Mouse (Mus musculus) T-helper 17 cell (primary cell): ENCODE measurements around the gene Slc47a2.

ENCODE experiments used
- in situ Hi-C, 2 experiments: fragments of 300-600 bp; cut with MboI, MseI; formaldehyde crosslinking; loops; 1 replicate in 1 of 2; 2 replicates in 1 of 2; pipeline ENCODE4 v1.15.1; 2025; ENCODE audit warnings: high pct_unique_total_duplicates in 2 of 2

Gene Slc47a2

DNA sequence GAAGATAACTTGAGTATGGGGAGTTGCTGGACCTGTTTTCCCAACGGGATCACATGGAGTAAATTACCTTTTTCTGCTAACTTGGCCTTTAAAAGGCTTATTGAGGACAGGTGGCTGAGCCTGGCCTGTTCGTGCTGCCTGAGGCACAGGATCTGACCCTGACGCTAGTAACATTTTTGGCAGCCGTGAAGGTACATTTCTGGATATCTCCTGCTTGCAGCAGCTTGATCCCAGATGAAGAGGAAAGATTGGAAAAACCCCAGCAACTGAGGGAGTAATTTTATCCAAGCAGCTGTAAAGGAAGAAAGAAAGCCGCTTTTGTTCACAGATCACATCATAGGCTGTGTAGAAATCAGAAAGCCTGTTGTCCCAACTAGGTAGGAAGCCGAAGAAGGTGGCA is 58.3 kb downstream of the Slc47a2 start:
- in situ Hi-C loops = loop anchor here in 1 of 2 experiments (5.0 kb wide), 2 partner anchors 37 to 93 kb away; partner anchors contain the start of gene Slc47a1

DNA sequence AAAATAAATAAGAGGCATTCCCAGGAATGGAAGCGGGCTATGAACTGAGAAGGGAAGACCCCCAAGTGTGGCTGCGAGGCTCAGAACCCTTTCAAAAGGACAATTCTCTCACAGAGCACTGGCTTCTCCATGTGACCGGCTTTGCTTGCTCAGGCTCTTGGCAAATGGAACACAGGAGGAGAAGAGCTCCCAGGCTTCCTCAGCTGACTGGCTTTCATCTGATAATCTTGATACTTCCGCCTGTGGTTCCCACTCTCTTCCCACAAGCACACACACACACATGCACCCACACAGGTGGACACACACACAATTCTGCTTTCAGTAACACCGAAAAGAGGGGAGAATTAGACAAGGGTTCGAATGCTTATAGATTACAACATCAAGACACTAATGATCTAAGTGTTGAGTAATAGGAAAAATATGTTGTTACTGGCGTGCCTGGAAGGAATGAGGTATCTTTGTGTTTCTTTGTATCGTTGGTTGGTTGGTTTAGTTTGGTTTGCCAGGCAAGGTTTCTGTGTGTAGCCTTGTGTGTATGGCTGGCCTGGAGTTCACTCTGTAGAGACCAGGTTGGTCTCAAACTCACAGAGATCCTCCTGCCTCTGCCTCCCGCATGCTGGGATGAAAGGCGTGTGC is 59.1 kb downstream of the Slc47a2 start:
- in situ Hi-C loops = loop anchor here in 1 of 2 experiments (5.0 kb wide), 2 partner anchors 36 to 94 kb away; partner anchors contain the start of gene Slc47a1

DNA sequence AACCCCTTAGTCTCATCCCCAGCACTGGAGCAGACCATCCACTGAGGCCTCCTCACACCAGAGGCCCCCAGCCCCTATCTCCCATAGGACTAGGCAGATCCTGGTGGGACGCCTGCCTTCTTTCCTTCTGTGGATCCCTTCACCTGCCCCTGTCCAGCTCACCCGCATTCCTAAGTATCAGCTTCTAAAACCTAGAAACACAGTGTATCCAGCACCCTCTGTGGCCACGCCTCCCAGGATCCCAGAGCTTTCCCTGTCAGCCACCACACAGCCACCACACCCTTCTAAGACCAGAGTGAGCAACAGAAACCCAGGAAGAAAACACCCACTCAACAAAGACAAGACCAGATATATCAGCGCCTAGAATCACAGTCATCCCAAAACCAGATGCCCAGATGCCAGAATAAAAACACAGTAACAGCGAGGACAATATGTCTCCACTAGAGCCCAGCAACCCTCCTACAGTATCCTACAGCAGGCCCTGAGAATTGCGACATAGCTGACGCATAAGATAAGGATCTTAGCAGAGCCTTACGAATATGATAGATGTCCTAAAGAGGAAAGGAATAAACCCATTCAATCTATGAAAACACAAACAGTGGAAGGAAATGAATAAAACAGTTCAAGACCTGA is 64.1 kb downstream of the Slc47a2 start:
- in situ Hi-C loops = no loop called here

DNA sequence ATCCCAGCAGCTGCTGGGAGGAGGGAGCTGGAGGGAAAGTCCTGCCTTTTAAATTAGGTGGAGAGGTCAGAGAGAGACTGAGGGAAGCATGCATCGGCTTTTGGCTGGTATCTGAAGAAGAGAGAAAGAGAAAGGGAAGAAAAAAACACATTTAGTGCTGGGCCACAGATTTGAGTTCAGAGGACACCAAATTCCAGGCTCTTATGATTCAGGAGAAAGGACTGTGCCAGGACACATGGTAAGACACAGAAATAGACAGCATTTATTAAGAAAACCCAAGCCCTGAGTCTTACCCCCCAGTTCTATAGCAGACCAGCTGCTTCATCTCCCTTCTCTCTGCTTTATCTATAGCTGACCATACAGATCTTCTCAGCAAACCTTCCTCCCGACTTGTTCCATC is 64.7 kb downstream of the Slc47a2 start:
- in situ Hi-C loops = no loop called here

DNA sequence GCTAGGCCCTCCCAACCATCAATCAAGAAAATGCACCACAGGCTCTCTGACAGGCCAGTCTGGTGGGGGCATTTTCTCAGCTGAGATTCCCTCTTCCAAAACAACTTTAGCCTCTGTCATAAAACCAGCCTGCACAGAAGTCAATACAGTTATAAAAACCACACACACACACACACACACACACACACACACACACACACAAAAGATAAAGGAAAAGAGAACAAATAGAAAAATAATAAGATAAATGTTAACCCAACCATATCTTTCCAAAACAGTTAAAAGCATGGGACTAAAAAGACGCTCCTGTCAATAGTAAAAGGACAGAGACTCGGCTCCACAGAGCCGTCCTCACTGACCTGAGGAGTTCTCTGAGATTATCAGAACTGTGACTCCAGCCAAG is 66.2 kb downstream of the Slc47a2 start:
- in situ Hi-C loops = no loop called here

DNA sequence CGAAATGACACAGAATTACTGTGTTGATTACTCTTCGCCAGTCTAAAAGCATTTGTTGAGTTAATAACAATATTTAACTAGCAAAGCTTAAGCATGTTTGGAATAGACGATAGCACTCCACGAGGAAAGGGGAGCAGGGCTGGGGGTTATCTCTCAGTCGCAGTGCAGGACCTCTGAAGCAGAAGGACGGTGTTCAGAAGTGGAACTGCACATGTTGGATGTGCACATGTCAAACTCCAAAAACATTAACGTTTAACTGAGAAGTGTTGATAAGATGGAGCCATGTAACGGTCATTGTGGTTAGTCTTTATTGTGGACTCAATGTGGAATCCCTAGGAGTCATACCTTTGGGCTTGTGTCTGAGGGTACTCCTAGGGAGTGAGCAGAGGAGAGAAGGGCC is 67.6 kb downstream of the Slc47a2 start:
- in situ Hi-C loops = no loop called here

DNA sequence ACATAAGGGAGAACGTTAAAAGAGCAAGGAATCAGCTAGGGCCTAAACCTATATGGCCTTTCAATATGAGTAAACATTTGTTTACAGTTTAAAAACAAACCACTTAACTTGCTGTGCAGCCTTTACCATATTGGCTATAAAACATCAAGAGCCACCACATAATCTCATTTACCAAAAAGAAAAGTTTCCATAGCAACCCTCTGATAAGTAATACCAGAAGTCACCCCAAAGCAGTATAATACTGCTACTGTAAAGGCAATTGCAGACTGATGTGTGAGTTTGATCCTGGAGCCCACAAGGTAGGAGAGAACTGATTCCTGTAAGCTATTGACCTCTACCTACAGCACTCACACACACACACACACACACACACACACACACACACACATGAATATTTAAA is 68.2 kb downstream of the Slc47a2 start:
- in situ Hi-C loops = no loop called here

DNA sequence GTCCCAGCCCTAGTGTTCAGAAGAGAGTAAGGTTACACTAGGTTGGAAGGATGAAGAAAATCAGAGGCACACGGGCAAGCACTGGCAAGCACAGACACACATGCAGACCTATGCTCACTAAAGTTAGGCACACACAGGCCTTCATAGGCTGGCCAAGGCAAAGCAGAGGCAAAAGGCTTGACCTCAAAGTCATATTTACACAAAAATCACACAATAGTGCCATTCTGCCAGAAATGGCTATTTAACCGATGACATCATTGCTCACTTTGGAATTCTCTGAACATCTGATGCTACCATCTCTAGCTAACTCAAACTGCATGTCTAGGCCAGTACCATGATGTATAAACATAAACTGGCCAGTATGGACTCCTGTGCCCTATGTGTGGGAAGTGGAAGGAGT is 68.7 kb downstream of the Slc47a2 start:
- in situ Hi-C loops = no loop called here

DNA sequence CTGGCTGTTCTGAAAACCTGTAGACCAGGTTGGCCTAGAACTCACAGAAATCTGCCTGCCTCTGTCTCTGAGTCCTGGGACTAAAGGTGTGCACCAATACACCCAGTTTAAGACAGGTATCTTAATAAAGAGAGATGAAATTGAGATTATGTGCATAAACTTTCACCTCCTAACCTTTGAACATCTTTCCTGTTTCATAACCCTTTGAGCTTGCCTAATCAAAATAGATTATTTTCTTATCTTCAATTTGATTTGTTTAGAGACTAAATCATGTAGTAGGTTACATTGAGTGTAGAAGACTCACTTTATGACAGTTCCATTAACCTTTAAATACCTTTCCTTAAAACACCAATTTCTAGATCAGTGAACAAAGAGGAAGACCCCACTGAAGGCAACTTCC is 71.0 kb downstream of the Slc47a2 start:
- in situ Hi-C loops = no loop called here

DNA sequence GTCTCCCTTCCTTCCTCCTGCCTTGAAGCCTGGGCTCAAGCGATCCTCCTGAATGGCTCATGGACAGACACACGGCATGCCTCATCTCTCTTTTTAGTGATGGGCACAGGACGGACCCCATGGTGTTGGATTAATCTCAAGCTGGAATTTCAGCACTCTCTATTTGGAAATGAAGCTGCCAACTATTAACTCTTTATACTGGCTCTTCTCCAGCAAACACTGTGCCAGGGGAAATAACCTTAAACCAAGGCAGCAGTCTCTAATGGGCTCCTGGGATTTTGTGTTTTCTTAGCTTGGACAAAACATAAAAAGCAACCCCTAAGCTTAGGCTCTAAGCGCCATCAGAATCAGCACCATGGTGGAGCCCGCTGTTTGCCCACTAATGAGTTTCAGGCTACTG is 72.3 kb downstream of the Slc47a2 start:
- in situ Hi-C loops = no loop called here

DNA sequence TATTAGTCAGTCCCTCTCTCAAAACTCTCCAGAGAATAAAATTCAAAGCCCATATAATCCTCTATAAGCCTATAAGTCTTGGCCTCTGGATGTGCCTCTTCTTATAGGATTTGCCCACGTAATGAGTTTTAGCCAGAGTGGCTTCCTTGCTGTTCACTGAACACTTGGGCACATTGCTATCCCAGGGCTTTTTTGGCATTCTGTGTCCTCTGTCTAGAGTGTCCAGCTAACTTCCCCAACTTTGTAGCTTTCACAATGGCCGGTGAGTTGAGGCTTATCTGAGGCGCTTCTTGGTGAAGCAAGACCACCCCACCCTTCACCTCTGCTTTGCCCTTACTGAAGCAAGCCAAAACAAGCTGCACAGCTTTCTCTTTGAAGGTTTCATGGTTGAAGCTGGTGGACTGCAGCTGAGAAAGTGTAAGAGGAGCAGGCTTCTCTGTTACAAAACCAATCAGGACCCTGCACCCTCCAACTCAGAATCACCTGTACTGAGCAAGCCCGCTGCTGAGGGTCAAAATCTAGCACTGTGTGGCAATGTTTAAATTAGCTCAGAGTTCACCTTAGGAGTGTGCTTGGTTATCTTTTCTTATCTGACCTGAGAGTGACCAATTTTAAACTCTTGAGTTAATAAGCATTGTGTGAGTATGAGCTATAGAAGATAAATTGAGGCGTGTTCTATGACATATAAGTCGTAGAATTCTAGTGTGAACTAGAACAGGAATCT is 73.9 kb downstream of the Slc47a2 start:
- in situ Hi-C loops = loop anchor here in 1 of 2 experiments (5.0 kb wide), 1 partner anchor 161 kb away; no protein-coding TSS in a partner anchor

DNA sequence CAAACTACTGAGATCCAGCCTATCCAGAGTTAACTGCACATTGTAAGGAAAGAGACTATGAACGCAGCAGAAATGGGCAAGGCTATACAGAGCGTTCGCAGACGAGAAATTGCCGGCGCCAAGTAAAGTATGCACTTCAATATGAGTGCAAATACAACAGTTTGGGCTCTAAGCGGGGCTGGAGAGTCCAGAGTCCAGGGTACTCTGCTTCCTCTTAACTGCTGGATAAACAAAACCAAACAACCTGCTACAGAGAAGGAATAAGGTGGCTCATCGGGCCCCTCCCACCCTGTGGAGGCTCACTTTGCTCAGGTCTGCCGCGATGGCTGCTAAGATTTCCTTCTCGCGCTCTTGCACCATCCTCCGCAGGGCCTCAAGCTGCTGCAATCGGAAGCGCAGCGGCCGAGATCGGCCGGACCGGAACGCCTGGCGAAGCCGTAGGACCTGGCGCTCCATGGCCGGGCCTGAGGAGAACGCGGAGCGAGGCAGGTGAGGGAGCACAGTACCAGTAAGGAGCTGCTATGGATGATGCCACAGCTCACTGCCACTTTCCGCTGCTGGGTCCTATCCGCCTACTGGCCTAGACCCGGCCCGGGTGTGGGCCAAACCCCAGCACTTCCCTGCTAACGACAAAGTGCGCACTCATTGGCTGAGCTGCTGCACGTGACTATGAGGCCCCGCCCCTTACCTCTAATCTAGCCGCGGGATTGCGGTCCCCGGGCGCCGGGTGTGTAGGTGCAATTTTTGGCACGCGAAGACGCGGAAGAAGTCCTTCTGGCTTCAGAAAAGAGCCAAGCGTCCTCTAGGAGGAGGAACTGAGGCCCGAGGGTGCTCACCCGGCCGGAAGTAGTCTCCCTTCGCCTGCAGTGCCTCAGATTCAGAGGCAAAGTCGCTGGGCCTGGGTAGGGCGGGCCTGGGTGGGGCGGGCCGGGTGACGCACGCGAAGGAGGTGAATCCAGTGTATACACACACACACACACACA is 75.8 kb downstream of the Slc47a2 start, which contains the start of gene Aldh3a2:
Gene Aldh3a2 (minus strand): TSS at position 914 of the 983 bp plus-strand sequence.
- in situ Hi-C loops = loop anchor here in 1 of 2 experiments (5.0 kb wide), 1 partner anchor 160 kb away; no protein-coding TSS in a partner anchor

DNA sequence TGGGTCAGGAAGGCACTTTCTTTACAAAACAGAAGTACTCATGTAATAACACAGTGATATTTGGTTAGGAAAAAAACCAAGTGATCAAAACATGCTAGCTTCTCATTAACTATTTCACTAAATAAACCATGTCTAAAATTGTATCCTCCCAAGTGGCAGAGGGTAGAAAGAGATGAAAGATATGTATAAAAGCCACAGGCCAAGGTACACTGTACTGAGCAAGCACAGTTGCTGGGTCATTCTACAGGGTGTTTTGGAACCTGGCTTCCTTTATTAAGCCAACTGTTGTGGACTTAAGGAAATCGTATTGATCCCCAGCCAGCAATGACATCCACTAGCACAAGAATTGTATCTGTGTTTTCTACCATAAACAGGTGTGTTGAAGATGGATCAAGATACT is 78.8 kb downstream of the Slc47a2 start:
- in situ Hi-C loops = no loop called here

DNA sequence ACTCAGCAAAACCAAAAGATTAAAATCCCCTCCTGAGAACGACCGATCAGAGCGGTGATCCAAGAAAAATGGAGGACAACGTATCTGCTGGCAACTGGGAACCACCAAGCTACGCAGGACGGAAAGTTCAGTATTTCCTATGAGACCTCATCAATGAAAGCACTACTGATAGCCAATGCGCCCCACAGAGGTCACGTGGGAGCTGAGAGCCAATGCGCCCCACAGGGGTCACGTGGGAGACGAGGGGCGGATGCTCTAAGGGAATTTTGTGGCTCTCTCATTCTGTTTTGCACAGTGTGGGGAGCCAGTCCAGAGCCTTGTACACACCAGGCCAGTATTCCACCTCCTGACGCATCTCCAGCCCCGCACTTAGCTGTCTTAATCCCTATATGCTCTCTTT is 80.1 kb downstream of the Slc47a2 start:
- in situ Hi-C loops = no loop called here

DNA sequence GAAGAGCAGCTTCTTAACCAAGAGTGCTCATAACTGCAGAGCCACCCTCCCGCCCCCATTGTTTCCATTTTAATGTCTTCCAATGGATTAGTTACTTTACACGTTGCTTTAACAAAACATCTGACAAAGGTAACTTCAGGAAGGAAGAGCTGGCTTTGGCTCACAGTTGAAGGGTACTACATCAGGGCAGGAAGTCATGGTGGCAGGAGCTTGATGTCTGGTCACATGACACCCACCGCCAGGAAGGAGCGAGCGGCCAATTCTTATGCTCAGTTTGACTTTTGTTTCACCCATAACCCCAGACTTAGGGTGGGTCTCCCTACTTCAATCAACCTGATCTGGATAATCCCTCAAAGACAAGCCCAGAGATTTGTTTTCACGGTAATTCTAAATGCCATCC is 83.6 kb downstream of the Slc47a2 start:
- in situ Hi-C loops = no loop called here

DNA sequence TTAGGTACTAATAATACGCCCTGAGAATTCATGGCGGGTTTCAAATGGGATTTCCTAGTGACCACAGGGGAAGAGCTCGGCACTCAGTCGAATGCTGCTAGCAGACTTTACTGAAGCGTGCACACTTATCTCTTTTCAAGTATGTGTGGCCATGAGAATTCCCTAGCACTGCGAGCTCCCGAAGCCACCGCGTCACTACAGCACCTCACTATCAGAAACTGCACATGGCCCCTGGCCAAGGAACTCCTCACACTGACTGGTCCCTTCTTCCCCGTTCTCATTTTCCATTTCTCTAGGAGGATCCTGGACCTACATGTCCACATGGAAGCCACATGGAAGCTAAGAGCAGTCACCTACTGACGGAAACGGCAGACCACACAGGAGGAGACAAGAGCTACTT is 89.9 kb downstream of the Slc47a2 start:
- in situ Hi-C loops = no loop called here

DNA sequence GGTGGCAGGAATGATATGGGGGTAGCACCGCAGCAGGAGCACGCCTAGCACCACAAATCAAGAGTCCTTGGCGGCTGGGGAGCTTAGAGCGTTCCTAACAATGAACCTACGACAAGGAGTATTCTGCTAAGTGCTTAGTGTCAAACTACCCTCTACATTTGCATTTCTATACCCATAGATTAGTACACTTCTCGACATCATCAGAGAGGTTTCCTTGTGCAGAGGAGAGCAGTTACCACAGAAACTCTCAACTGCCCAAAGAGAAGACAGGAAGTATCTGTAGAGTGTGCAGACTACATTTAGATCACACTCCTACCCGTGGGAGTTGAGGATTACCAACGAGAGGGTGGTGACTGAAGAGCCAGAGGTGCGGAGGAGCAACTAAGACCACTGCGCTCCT is 90.9 kb downstream of the Slc47a2 start:
- in situ Hi-C loops = no loop called here
